Mouse (Mus musculus) gastrocnemius, postnatal 10 days (tissue): ENCODE measurements at regions not wholly inside any gene's neighbourhood (a gene's known extent, or its start where the extent isn't known, plus 50 kb on each side); places are given as distances from the start of the nearest gene placed in this dataset.

Source experiments
- DNase-seq: peaks from one replicate; pipeline ENCODE4 v3.0.0; 2021; ENCODE audit warnings: mixed read lengths

DNA sequence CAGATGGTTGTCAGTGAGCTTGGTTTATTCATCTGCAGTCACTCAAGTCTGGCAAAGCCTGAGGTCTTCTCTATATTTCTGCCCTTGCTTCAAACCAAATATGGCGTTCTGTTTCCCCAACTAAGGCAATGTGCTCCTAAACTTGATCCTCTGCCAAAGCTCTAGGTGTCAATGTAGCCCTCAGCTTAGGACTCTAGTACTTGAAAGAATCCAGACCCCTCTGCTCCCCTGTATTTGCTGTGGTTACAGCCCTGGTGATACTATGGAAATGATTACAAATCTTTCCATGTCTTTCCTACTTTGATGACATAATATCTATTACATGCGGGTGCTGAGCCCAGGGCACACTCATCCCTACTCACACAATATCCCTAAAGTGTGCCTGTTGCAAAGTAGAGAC, 672.9 kb upstream of the Tbl1xr1 start:
- DNase-seq = no peak

- no peak for DNase-seq
Measured at GRCm38 (mm10) chr3:21404058-21404457, 672.4 kb upstream of the Tbl1xr1 start.

DNA sequence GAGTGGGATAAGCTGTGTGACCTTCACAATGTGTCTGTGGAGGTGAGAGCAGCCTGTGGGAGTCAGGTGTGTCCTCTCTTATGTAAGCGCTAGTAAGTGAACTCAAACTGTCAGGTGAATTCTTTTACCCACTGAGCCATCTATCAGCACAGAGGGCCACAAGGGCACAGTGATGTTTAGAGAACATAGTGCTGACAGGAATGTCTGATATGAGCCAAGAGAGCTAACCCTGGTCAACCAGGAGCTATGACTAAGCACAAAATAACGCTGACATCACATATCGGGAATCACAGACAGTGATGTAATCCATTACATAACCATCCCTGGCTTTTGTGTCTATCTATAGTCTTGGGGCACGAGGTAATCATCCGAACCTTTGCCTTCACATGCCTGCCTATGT, 669.4 kb upstream of the Tbl1xr1 start:
- DNase-seq = no peak

GRCm38 (mm10) chr3:21412010-21412409, 664.4 kb upstream of the Tbl1xr1 start:
- DNase-seq = no peak

DNA sequence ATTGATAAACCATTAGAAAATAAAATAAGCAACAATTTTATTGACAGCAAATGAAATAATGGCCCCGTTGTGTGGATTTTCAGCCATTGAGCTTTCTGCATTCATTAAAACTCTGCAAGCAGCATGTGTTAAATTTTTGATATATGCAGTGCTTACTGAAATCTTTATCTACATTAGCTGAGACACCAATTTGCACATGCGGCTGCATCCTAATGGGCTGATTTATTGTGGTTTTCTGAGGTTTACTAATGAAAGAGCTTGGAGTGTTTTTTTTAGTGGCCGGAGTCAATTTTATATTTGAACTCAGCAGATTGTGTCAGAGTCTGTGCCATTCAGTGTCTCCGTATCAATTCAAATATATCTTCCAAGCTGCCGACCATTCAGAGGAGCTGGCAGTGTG, 653.3 kb upstream of the Tbl1xr1 start:
- no peak for DNase-seq

GRCm38 (mm10) chr3:21426538-21426937, 649.9 kb upstream of the Tbl1xr1 start:
- no peak for DNase-seq

DNA sequence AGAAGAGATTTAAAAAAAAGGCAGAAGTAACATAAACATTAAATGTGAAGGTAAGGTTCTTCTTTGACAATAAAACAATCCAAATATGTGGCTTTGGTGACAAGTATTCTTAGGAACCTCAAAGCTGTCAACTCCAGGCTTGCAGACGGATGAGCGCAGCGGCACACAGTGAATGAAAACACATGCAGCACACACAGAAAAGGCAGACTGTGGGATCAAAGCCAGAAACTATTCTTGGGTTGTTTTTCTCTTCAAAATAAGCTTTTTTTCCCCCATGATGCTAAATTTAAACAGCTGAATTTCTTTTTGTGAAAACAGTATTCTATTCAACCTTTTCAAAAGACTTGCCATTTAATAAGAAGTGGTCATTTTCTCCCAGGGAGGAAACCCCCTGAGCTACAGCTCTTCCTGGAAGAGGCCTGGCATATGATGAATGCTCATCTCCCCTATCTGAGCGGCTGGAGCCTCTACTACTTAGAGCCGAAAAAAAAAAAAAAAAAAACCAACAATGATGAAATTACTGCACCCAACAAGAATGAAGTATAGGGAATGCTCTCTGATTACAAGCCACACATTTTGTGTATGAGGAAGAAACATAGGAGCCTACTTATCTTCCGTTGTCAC, 648.9 kb upstream of the Tbl1xr1 start:
- no peak for DNase-seq

GRCm38 (mm10) chr3:21428120-21428519, 648.3 kb upstream of the Tbl1xr1 start:
- no peak for DNase-seq

DNA sequence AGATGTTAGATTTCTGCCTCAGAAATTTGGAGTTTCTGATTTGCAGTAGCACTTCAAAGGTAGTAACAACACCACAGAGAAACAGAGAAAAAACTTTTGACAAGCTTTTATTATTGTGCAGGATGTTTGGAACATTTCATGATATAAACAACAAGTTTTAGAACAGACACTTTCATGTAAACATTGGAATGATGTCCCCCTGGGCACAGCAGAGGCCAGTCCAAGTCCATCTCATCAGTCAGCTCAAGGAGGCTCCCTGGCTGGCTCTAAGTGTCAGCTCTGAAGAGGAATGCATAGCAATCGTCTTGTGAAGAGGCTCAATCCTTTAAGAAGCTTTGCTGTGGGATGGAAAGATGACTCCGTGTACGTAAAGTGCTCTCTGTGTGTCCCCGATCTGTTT, 612.2 kb upstream of the Tbl1xr1 start:
- DNase-seq = no peak

DNA sequence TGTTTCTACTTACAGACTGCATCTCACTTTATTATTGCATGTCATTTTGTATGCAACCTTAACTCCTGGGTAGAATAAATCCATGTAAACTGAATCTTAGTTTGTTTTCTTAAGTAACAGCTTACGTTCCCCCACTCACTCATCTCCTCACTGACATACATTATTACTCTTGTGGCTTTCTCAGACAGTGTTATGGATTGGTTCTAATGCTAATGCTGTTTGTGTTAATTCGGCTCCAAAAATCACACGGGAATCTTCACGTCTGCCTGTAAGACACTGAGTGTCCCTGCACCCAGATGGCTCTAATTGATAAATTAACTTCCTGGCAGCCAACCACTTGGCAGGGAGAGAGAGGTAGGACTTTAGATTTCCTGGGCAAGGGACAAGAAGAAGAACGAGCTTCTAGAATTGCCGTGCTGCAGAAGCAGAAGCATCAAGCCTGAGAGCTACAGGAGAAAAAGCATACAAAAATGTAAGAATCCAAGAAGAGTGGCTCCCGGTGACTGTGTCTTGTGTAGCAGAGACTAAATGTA, 610.3 kb upstream of the Tbl1xr1 start:
- no peak for DNase-seq

GRCm38 (mm10) chr3:21477366-21477765, 599.1 kb upstream of the Tbl1xr1 start:
- no peak for DNase-seq

DNA sequence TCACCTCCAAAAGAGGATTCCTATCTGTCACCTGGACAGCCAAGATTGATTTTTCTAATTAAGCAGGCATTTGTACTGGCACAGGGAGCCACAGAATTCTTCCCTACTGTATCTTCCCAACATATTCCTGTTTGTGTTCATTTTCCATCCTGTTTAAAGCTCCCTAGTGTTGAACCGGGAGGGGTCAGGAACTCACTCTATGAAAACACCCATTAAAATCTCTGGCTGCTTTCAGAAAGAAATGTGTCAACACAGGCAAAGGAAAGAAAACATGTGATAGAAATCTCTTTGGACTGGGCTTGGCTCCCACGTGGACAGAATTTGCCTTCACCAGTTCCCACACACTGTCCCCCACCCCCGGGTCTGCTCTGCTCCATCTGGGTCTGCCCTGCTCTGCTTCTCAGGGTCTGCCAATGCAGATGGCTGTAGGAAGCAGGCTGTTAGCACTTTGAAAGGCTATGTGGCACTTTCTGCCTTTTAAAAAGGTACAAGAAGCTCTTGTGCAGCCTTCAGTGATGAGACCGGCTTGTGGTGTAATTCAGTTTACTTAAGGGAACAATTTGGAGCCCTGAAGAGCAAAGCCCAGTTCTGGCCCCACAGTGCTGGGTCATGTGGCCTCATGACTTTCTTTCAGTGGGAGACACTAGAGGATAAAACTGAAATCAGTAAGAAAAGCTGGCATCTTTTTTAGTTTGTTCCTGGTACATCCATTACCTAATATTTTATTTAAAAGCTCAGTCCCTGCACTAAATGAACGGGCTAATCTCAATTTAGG, 597.2 kb upstream of the Tbl1xr1 start:
- peak; percentile 34 for DNase-seq

DNA sequence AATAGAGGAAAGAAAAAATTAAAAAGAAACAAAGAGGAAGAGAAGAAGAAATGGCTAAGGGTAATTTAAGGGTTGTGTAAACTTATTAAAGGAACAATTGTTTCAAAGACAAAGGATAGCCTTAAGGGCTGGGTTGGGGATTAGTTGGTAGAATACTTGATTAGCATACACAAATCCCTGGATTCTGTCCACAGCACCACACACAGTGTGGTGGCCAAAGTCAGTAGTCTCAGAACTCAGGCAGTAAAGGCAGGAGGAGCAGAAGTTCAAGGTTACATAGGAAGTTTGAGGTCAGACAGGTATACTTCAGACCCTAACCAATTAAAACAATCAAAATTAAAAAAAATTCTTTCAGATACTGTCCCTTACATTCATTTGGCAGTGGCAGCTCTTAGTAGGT, 596.6 kb upstream of the Tbl1xr1 start:
- DNase-seq = no peak

DNA sequence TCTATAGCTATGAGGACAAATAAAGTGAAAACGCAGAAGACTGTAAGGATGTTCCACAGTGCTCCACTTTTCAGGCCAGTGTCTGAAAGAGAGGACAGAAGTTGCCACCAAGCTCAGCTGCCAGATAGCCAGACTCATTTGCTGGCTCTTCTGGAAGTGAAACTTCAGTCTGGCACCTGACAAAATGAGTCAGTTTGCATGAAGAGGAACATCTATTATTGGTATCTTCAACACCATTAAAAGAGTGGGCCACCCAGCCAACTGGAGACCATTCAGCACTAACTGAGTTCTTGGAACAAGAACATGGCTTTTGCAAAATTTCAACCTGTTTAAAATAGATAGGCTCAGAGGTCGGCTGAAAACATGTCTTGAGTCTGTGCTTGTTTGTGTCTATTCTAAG, 592.4 kb upstream of the Tbl1xr1 start:
- DNase-seq = no peak

GRCm38 (mm10) chr3:21485454-21485853, 591.0 kb upstream of the Tbl1xr1 start:
- no peak for DNase-seq

GRCm38 (mm10) chr3:21489547-21489946, 586.9 kb upstream of the Tbl1xr1 start:
- no peak for DNase-seq

GRCm38 (mm10) chr3:21492413-21492812, 584.0 kb upstream of the Tbl1xr1 start:
- DNase-seq = no peak

DNA sequence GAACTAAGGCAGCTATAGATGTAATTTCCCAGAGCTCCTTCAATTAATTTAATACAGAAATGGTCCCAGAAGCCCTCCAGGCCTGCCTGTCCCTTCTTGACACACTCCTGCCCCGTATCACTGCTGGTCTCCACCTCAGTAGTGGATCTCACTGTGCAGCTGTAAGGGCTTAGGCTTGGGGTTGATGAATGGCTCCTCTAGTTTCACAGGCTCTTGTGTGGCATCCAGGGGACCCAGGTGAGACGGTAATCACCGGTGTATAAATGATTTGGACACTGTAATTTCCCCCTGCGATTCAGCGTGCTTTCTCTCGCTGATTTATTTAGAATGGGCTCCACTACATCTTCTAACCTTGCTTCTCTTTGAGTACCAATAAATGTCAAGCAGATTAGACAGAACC, 583.1 kb upstream of the Tbl1xr1 start:
- no peak for DNase-seq

GRCm38 (mm10) chr3:21494904-21495303, 581.5 kb upstream of the Tbl1xr1 start:
- no peak for DNase-seq

GRCm38 (mm10) chr3:21495651-21496050, 580.8 kb upstream of the Tbl1xr1 start:
- no peak for DNase-seq

GRCm38 (mm10) chr3:21496166-21496565, 580.3 kb upstream of the Tbl1xr1 start:
- no peak for DNase-seq

GRCm38 (mm10) chr3:21497011-21497410, 579.4 kb upstream of the Tbl1xr1 start:
- DNase-seq = no peak

GRCm38 (mm10) chr3:21507655-21508054, 568.8 kb upstream of the Tbl1xr1 start:
- no peak for DNase-seq

DNA sequence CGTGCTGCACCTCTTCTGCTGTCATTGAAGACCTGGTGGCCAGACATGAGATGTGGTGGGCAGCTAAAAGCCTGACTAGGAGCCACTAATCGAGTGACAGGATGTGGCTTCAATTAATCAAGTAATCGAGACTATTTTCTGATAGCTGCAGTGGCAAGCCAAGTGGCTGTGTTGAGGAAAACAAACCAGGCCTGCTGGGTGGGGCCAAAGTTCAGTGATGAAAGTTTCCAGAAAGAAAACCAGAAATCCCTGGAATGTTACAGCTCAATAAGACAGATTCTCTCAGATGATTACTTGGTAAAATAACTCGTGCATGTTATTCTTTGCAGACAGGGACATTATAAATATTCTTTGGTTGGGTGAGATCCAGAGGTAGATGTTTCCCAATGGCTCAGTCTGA, 564.4 kb upstream of the Tbl1xr1 start:
- DNase-seq = no peak
